Mouse (Mus musculus) cerebellum, postnatal 4 days (tissue): Measurements from ENCODE around the gene Mast4.

Experiments used
- DNase-seq, 2 experiments: peaks; one replicate each; pipeline ENCODE4 v3.0.0; 2022; ENCODE audit warnings: low spot score in 2 of 2, mixed read lengths in 1 of 2

Mast4 gene

DNA sequence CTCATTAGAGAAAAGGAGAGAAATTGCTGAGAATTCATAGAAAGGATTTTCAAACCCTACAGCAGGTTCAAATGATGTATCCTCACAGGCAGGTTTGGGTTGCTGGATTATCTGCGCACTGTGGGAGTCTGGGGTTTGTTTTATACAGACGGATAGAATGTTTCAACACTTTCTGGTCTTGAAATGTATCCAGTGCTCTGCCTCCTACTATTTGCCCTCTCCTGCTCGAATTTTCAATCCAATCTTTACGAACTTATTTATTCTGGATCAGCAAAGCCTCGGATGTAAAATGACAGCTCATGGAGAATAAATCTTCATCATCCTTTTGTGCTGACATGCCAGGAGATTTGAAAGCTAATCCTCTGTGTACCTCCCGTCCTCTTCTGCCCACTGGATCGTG lies 281.6 kb downstream of the Mast4 start:
- no peak for DNase-seq

DNA sequence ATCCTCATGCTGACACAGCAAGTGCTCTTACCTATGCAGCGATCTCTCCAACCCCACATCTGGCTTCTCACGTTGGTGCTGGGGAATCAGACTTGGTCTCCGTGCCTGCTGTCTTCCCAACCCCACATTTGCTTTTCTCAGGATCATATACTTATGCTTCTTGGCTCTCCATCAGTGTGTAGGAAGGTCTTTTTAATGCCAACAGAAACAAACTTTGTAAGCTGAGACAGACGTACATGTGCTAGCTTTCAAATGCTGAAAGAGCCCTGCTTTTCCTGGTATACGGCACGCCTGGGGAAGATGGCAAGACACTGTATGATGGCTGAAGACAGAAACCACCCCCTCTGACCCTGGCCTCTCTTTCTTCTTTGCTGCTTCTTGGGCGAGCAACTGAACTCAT lies 285.3 kb downstream of the Mast4 start:
- no peak for DNase-seq

DNA sequence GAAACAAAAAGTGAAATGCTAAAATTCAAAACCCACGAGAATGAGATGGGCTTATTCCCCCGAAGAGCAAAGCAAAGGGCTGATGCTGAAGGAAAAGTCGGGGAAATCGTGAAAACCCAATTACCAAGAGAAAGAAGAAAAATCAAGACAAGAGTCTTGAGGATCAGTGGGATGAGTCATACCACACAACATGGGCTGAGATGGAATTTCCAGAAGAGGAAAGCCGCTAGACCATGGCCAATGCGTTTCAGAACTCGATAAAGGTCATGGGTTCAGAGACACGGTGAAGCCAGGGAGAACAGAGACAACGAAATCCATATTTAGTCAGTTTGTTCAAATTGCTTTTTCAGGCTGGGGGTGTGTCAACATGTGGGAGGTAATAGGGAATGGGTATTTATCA lies 290.6 kb downstream of the Mast4 start:
- no peak for DNase-seq

DNA sequence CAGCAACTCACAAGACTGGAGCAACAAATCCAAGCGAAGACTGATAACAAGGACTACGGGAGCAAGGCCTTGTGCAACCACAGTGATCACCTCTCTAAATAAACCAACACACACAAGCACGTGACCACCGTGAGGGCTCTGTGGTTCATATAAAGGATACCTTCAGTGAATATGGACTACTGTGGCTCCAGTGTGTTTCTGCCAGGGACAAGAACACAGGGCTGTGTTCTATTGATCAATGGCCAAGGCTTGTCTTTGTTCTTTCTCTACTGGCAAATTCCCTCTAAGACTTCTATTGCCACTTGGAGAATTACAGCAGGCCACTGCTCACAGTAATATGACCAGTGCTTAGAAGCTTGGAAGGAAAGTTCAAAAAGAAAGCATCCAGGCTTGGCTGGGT lies 291.3 kb downstream of the Mast4 start:
- DNase-seq: no peak

DNA sequence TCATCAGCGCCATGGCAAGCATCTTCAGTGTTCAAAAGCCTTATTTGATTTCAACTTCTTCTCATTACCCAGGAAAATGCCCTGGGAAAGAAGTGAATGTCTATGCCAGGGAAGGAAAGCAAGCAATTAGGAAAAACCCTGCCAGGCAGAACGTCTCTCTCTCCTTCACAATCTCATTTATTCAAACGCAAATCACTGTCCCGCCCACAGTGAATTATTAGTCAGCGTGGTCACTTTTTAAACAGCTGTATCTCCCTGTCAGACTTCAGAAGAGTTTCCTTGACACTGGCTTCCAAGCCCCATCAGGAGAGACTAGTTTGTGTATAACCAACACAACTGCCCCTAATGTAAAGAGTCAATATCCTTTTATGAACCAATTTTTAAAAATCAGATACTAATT lies 296.8 kb downstream of the Mast4 start:
- DNase-seq: no peak

- no peak for DNase-seq
These were observed 304.9 kb downstream of the Mast4 start for GRCm38 (mm10) chr13:103029377-103029776.

DNA sequence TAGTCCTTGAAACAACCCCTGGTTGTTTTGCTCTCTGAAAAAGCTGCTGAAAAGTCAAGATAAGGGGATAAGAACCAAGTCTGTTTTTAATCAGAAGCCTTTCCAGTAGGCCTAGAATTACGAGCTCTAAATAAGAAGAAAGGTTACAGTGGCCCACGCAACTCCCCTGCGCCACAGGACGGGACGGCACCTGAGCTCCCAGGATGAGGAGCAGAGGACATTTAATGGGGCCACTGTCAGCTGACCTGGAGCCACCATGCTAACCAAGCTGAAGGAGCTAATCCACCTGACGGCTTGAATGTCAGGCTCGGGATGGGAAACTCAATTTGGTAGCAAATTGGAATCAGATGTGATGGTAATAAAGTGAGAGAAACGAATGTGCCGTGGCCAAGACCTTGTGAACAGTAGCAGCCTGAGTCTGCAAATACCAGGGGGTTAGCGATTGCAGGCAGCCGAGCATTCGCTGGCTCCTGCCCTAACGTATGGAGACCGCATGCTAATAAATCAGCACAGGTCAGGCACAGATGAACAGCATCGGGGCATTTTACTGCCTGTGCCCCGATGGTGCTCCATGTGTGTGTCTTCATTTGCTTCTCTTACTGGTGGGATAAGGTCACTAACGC lies 306.7 kb downstream of the Mast4 start:
- no peak for DNase-seq

- no peak for DNase-seq
These were observed 308.8 kb downstream of the Mast4 start for GRCm38 (mm10) chr13:103025461-103025860.

DNA sequence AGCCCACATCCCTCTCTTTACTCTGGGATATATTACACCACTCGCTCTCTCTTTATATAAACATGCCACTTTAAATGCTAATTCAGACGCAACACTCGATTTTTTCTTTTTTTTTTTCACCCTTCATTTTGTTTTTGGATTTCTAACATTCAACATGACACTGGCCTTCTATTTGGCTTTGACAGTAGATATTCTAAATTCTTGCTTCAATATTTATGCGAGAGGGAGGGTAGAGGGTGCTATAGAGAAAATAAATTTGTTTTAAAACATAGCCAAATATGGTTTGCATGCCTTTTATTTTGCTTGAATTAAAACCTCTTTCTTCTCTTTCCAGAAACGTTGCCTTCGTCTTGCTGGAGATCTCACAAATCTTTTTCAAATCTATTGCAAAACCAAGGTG lies 315.8 kb downstream of the Mast4 start:
- no peak for DNase-seq

DNA sequence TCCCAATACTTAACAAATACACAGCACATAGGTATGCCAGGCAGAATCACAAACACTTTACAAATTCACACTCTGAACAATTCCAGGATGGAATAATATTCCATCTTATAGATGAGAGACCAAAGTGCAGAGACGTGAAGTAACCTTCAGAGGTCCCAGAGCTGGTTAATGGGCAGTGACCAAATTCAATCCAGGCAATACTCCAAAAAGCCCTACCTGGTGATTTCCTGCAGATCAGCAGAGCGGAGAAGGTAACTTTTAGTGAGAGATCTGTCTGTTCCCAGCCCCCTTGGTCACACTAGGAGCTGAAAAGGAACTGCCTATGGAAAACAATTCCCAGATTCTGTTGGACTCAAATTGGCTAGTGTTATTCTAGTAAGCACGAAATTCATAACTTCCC lies 316.6 kb downstream of the Mast4 start:
- no peak for DNase-seq

DNA sequence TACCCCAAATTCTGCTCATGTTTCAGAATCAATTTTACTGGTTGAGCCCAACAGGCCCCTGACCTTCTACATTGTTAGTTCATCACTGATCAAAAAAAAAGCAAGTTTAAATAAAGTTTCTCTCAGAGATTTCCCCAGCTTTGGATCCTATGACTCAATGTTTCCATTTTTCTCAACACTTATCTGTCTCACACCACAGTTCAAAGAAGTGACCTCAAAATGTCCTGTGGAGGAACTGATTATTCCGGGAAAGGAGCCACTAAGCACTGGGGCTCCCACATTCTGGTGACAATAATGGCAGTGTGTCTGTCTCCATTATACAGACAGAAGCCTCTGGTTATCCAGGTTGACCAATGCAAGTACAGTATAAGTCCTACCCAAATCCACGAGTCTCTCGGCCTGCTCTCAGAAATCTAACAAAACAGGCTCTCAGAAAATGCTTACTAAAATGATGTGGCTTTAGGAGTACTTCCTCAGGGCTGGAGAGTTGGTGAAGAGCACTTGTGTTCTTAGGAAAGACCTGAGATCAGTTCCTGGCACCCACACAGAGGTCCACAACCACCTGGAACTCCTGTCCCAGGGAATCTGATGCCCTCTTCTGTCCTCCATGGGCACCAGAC lies 319.1 kb downstream of the Mast4 start:
- no peak for DNase-seq

DNA sequence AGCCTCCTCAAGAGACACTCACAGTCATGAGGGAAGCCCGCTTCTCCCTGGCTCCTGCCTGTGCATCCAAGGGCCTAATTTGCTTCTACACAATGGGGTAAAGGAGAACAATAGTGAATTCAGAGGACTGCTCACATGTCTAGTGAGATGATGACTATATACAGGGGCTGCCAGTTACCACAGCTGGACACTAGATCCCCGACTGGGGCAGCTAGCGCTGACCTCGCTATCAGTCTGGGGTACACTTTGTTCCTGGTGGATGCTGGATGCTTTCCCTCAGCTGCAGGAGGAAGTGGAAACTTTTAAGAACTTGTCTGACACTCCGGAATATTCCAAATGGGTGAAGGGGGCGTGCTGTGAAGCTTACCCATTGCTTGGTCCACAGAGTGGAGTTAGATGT lies 319.7 kb downstream of the Mast4 start:
- no peak for DNase-seq

- DNase-seq: no peak
These were observed 320.1 kb downstream of the Mast4 start for GRCm38 (mm10) chr13:103014222-103014621.

DNA sequence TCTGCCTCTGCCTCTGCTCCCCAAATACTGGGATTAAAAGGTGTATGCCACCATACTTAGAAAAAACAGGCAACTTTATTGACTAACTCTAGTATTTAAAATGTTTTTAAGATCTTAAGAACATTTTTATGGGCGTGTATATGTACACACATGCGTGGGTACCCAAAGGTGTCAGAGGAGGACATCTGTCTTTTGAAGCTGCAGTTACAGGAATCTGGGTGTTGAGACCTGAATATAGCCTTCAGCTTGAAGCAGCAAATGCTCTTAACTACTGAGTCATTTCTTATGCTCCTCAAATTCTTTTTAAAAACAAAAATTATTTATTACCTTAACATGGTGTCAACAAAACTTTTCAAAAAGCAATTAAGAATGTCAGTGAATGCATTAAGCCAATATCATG lies 329.1 kb downstream of the Mast4 start:
- no peak for DNase-seq

- DNase-seq: no peak
These were observed 332.5 kb downstream of the Mast4 start for GRCm38 (mm10) chr13:103001831-103002230.

GRCm38 (mm10) chr13:103000891-103001290 lies 333.4 kb downstream of the Mast4 start:
- no peak for DNase-seq

GRCm38 (mm10) chr13:102994098-102994497 lies 340.2 kb downstream of the Mast4 start:
- DNase-seq: no peak

- DNase-seq: no peak
These were observed 341.4 kb downstream of the Mast4 start for GRCm38 (mm10) chr13:102992680-102993423.

- DNase-seq: no peak
These were observed 342.4 kb downstream of the Mast4 start for GRCm38 (mm10) chr13:102991928-102992327.

- DNase-seq: no peak
These were observed 343.1 kb downstream of the Mast4 start for GRCm38 (mm10) chr13:102991196-102991595.

- DNase-seq: no peak
These were observed 344.2 kb downstream of the Mast4 start for GRCm38 (mm10) chr13:102990085-102990484.

DNA sequence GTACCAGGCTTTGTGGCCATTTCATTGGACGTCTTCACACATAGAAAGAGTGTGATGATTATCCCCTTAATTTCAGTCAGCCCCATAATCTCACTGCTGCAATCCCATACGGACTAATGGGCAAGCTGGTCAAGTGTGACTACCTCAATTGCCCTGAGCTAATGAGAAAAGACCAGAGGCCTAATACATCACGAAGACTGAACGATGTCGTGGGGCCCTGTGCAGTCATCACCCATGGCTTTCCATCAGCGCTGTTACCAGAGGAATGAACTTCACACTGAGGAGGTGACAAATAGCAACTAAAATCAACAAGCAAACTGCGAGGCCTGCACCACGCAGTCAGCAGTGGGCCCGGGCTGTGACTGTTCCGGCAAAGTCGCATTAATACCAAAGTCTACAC lies 344.7 kb downstream of the Mast4 start:
- DNase-seq: no peak

GRCm38 (mm10) chr13:102988976-102989375 lies 345.3 kb downstream of the Mast4 start:
- DNase-seq: no peak
